Mouse (Mus musculus) embryonic stem cell, embryonic (primary cell): ENCODE data around the gene Kif23.

Source experiments
- CTCF ChIA-PET, 4 experiments: fragments of 300-600 bp in 2 of 4; fragments of 350-600 bp in 2 of 4; sonication (Branson Sonifier 250); formaldehyde crosslinking; loops; one replicate each; lab custom pipeline; 2022; ENCODE audit warnings: inconsistent platforms in 2 of 4; lab: Charles Lee
- POLR2A ChIA-PET, 4 experiments: fragments of 300-600 bp in 2 of 4; fragments of 350-600 bp in 2 of 4; sonication (Branson Sonifier 250); formaldehyde crosslinking; loops; one replicate each; lab custom pipeline; 2022; ENCODE audit warnings: antibody characterized with exemption in 4 of 4, inconsistent platforms in 1 of 4; lab: Charles Lee

Gene Kif23

GRCm38 (mm10) chr9:61899804-61900203 lies 46.8 kb downstream of the Kif23 start:
- ChIA-PET CTCF (interaction anchor here (0.5 to 2.7 kb wide), 19 partner anchors 11 to 1250 kb away, joined by 3 to 15 read pairs (median 4); no protein-coding TSS in a partner anchor), POLR2A (interaction anchor here in 2 of 4 experiments (3.1 to 3.6 kb wide), 2 partner anchors 10 to 11 kb away, joined by 9 to 25 read pairs; no protein-coding TSS in a partner anchor)

DNA sequence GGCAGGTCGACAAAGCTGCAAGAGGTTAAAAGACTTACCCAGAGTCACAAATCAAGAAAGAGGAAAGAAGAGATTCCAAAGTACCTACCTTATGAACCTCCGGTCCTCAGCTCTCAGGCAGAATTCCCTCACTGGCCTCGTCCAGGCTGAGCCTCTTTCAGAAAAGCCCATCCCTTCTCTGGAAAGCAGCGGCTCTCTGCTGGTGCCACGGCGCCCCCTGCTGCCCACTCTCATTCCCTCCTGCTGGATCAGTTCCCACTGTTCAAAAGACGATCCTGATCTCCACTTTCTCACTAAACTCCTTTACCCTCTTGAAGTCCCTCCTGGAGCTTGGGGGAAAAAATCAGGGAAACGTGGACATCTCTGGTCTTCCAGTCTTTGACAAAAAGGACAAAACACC lies 48.2 kb downstream of the Kif23 start:
- ChIA-PET POLR2A (interaction anchor here in 3 of 4 experiments (0.6 to 3.6 kb wide), 8 partner anchors 12 to 859 kb away, joined by 3 to 25 read pairs (median 3); partner anchors contain the start of gene Rplp1 (in 1 of the 3)), CTCF (interaction anchor here (0.5 to 2.7 kb wide), 22 partner anchors 14 to 960 kb away, joined by 3 to 15 read pairs (median 4); no protein-coding TSS in a partner anchor)

DNA sequence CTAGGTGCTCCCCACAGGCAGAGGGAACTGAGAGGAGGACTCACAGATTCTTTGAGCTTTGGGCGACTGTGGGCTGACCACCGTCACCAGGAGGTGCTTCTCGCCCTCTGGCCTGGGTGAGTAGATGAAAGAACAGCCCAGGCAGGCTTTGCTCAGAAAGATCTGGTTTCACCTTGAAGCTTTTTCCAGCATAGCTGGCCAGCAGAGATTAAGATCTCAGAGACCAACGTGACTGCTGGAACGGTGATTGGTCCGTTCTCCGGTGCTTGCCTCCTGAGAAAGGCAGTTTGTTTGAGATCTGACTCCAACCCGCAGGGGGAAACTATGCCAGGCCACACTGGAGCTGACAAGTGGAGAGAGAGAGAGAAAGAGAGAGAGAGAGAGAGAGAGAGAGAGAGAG lies 51.6 kb downstream of the Kif23 start:
- POLR2A ChIA-PET, result interaction anchor here (0.5 to 1.7 kb wide), 9 partner anchors 11 to 1021 kb away, joined by 3 to 5 read pairs (median 3); partner anchors contain the start of gene Rplp1 (in 1 of the 4)
- CTCF ChIA-PET, result interaction anchor here in 3 of 4 experiments (0.6 to 1.6 kb wide), 6 partner anchors 10 to 1652 kb away, joined by 3 to 6 read pairs (median 3); no protein-coding TSS in a partner anchor

DNA sequence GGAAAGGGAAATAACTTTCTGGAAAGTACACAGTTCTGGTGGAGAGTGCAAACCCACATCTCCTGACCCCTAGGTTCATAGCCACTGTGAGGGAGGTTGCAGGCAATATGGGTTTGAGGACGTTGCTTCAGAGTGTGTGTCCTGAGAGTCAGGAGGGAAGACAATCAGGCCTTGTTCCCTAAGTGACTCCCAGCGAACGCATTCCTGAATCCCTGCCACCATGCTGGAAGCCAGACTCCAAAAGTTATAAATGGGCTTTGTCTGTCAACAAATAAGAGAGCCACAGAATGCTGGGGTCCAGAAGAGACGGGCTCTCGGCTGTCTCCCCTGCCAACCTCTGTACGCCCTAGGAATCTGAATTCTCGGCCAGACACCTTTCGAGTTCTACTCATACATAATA lies 56.7 kb downstream of the Kif23 start:
- POLR2A ChIA-PET, result interaction anchor here in 1 of 4 experiments (1.3 kb wide), 1 partner anchor 24 kb away, joined by 6 read pairs; the partner anchor contains the start of gene Rplp1
- CTCF ChIA-PET, result interaction anchor here in 2 of 4 experiments (0.6 to 1.3 kb wide), 2 partner anchors 30 to 35 kb away, joined by 3 read pairs; no protein-coding TSS in a partner anchor

GRCm38 (mm10) chr9:61887661-61888379 lies 58.8 kb downstream of the Kif23 start:
- CTCF ChIA-PET, result interaction anchor here in 2 of 4 experiments (1.1 to 2.7 kb wide), 2 partner anchors 9 kb away, joined by 4 to 9 read pairs; no protein-coding TSS in a partner anchor
- POLR2A ChIA-PET, result interaction anchor here in 1 of 4 experiments (1.2 to 1.6 kb wide), 2 partner anchors 10 to 26 kb away, joined by 4 to 9 read pairs; partner anchors contain the start of gene Rplp1

GRCm38 (mm10) chr9:61885964-61886363 lies 60.6 kb downstream of the Kif23 start:
- POLR2A ChIA-PET, result no interaction called here
- CTCF ChIA-PET, result interaction anchor here in 3 of 4 experiments (0.6 kb wide), 3 partner anchors 35 to 486 kb away, joined by 3 to 4 read pairs (median 4); no protein-coding TSS in a partner anchor

- POLR2A ChIA-PET, result interaction anchor here in 2 of 4 experiments (0.6 to 1.2 kb wide), 3 partner anchors 26 to 851 kb away, joined by 3 to 5 read pairs (median 3); partner anchors contain the start of gene Rplp1 (in 1 of the 2)
- CTCF ChIA-PET, result interaction anchor here in 2 of 4 experiments (0.8 to 1.6 kb wide), 3 partner anchors 10 to 14 kb away, joined by 3 to 8 read pairs (median 5); no protein-coding TSS in a partner anchor
Observed at GRCm38 (mm10) chr9:61884936-61885335, 61.6 kb downstream of the Kif23 start.

DNA sequence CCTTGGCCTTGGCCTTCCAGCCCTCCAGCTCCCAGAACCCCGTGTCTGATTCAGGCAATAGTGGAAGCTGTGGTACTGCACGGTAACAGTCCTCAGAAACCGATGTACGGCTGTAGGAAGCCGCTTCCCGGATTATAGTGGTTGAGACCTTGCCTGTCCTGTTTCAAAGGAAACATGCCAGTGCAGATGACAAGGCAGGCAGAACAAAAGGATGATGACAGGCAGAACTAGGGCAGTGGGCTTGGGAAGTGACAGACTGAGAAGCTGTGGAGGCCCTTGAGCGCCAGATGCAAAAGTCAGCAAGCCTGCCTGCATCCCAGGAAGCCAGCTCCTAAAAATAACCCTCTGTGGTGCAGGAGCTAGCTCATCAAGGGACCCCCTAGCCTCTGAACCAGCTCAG lies 62.2 kb downstream of the Kif23 start:
- POLR2A ChIA-PET, result interaction anchor here in 2 of 4 experiments (0.5 to 1.2 kb wide), 3 partner anchors 11 to 30 kb away, joined by 3 to 4 read pairs (median 3); partner anchors contain the start of gene Rplp1 (in 1 of the 2)
- CTCF ChIA-PET, result interaction anchor here in 2 of 4 experiments (0.8 to 1.6 kb wide), 4 partner anchors 11 to 160 kb away, joined by 3 to 8 read pairs (median 4); no protein-coding TSS in a partner anchor

- ChIA-PET POLR2A (interaction anchor here in 2 of 4 experiments (0.5 to 1.1 kb wide), 3 partner anchors 241 to 587 kb away, joined by 3 to 4 read pairs (median 3); partner anchors contain the start of gene Glce (in 1 of the 2)), CTCF (interaction anchor here in 3 of 4 experiments (0.6 to 1.1 kb wide), 4 partner anchors 22 to 293 kb away, joined by 3 read pairs; no protein-coding TSS in a partner anchor)
Observed at GRCm38 (mm10) chr9:61882179-61882578, 64.4 kb downstream of the Kif23 start.

DNA sequence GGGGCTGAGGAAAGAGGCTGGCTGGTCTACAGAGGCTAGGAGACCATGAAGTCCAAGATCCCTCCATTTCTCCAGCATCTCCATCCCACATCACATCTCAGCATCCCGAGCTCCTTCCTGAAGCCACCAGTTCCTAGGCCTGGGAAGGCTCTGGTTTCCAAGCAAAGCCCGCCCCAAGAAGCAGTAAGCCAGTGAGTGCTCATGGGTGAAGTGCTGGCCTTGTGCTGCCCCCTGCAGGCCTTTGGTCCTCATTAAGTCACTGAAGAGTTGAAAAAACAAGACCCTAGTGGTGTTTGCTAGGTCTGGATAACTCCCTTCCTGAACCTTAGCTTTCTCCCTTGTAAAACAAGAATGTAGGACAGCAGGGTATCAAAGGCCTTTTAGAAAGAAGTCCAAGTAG lies 67.7 kb downstream of the Kif23 start:
- POLR2A ChIA-PET, result interaction anchor here in 3 of 4 experiments (0.6 to 2.6 kb wide), 14 partner anchors 9 to 1091 kb away, joined by 3 to 27 read pairs (median 4); no protein-coding TSS in a partner anchor
- CTCF ChIA-PET, result interaction anchor here (0.5 to 4.3 kb wide), 56 partner anchors 8 to 1160 kb away, joined by 3 to 30 read pairs (median 4); no protein-coding TSS in a partner anchor

GRCm38 (mm10) chr9:61877373-61878112 lies 69.0 kb downstream of the Kif23 start:
- POLR2A ChIA-PET, result interaction anchor here (0.5 to 2.6 kb wide), 19 partner anchors 9 to 1090 kb away, joined by 3 to 27 read pairs (median 4); partner anchors contain the start of gene Rplp1 (in 2 of the 4)
- CTCF ChIA-PET, result interaction anchor here (0.5 to 4.3 kb wide), 41 partner anchors 10 to 937 kb away, joined by 3 to 30 read pairs (median 4); no protein-coding TSS in a partner anchor

- ChIA-PET POLR2A (interaction anchor here in 3 of 4 experiments (0.6 to 2.1 kb wide), 6 partner anchors 13 to 889 kb away, joined by 3 to 5 read pairs (median 4); no protein-coding TSS in a partner anchor), CTCF (interaction anchor here in 3 of 4 experiments (0.6 to 1.0 kb wide), 5 partner anchors 13 to 1219 kb away, joined by 3 to 6 read pairs (median 4); no protein-coding TSS in a partner anchor)
Observed at GRCm38 (mm10) chr9:61873325-61873724, 73.2 kb downstream of the Kif23 start.

DNA sequence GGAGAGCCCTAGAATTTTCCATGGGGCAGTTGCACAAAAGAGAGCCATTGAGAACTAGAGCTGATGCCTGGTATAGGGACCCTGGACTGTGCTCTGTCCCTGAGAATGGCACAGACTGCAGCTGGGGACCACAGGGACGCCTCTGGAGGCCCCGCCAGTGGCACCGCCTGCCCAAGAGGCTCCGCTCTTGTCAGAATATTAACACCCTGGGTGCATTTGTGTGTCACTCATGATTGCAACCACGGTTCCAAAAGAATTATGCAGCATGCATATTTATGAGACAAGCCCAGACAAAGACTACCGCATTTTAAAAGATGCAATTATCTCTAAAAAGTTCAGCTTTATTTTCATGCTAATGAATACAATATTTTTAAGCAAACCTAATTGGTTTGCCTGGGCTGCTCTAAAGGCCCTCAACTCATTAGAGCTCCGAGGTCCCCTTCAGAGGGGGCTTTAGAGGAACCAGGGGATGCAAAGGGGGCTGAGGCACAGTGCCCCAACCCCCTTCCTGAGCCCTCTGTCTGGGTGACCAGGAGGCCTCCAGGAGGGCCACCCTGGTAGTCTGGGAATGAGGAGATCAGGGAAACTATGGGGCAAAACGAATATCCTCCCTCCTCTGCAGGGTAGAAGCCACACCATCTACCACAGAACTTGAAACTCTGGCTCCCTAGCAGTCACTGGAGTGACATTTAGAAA lies 74.2 kb downstream of the Kif23 start:
- CTCF ChIA-PET, result interaction anchor here in 1 of 4 experiments (0.8 to 1.3 kb wide), 2 partner anchors 12 to 148 kb away, joined by 3 to 5 read pairs; no protein-coding TSS in a partner anchor
- POLR2A ChIA-PET, result interaction anchor here in 2 of 4 experiments (0.7 to 2.1 kb wide), 5 partner anchors 12 to 872 kb away, joined by 3 to 4 read pairs (median 3); no protein-coding TSS in a partner anchor

DNA sequence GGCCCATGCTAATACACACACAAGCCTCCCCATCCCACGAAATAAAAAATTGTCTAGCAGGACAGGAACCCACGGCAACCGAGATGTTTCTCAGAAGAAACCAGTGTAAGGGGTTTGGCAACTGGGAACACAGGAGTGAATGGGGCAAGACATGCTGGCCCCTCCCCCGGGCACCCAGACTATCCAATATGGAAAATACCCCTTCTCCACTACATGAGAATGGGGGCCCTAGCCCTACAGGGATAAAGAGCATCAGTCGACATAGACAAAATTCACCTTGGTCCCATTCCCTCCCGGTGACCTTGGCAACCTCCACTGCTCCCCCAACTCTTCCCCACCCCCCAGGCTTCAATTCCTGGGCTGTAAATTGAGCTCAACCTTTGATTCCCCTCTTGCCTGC lies 74.7 kb downstream of the Kif23 start:
- CTCF ChIA-PET, result interaction anchor here in 1 of 4 experiments (1.3 kb wide), 1 partner anchor 11 kb away, joined by 5 read pairs; no protein-coding TSS in a partner anchor
- POLR2A ChIA-PET, result interaction anchor here in 2 of 4 experiments (0.6 to 2.1 kb wide), 5 partner anchors 11 to 871 kb away, joined by 3 to 4 read pairs (median 3); no protein-coding TSS in a partner anchor

DNA sequence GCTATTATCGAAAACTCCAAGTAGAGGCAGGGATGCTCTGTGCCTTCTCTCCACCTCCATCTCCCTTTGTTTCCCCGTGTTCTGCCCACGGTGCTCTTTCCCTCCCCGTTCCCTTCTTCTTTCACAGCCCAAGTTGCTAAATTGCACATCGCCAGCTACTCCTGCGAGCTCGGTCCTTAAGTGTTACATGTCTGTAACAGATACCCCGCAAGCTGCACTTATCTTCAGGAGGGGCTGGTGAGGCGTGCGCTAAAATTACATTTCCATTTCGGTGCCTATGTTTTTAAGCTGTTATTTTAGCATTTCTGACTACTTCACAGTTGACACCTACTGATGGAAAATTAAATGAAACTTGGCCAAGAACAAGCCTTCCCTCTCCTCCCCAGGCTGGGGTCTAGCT lies 78.9 kb downstream of the Kif23 start:
- CTCF ChIA-PET, result interaction anchor here (0.5 to 1.6 kb wide), 6 partner anchors 7 to 952 kb away, joined by 3 to 5 read pairs (median 4); no protein-coding TSS in a partner anchor
- POLR2A ChIA-PET, result interaction anchor here in 2 of 4 experiments (1.2 to 2.5 kb wide), 6 partner anchors 7 to 42 kb away, joined by 3 to 12 read pairs (median 4); no protein-coding TSS in a partner anchor
